Mouse (Mus musculus): ENCODE results near the gene Babam1.
"Not testable (repeated sequence)": the region's sequence is repeated elsewhere in the genome, so short reads cannot be mapped to it uniquely, and the experiment has no call there.

The Babam1 gene

DNA sequence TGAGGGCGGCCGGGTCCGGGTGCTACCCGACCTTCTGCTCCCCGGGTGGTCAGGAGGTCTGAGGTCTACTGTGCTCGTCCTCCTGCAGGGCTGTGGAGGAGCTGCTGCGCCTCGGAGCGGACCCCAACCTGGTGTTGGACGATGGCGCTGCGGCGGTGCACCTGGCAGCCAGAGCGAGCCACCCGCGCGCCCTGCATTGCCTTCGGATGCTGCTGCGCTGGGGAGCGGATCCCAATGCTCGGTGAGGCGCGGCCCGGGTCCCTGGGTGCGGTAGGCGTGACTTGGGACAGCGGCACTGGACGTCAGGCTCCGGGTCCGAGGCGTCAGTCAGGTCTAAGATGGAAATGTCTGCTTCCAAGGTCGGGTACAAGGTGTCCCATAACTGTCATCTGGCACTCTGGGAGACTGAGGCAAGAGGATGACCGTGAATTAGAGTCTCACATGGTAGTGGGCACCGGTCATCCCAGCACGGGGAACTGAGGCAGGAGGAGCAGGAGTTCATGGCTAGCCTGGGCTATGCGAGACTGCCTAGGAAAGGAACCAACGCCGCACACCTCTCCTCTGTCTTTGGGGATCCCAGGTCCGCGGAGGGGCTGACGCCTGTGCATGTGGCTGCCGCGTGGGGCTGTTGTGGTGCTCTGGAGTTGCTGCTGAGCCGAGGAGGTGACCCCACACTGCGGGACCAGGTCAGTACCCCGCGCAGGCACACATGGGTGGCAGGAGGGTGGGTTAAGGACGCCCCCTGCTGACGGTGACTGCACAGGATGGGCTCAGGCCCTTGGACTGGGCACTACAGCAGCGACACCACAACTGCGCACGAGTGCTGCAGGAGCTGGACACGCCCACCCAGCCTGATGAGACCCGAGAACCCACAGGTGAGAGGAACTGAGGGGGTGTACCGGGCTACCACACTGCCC is 9.7 kb downstream of the Babam1 start:
- DNase-seq (ENCODE audit: low read depth, low spot score) = peak; percentile 38

DNA sequence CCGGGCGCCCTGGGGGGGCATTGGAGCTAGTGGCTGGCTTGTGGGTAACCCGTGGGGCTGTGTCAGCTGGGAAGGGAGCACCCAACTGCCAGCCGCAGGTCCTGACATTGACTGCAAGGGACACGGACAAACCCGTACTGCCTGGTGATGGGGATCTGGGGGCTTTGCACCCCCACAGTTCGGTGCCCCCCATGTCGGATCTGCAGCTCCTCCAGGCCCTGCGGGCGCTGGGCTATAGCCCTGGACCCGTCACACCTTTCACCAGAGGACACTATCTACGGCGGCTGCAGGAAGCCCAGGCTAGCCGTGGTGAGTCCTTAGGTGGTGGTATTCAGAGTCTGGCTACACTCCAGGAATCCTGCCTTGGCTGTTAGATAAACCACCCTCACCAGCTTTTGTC is 10.8 kb downstream of the Babam1 start:
- DNase-seq (ENCODE audit: low read depth, low spot score) = no peak

DNA sequence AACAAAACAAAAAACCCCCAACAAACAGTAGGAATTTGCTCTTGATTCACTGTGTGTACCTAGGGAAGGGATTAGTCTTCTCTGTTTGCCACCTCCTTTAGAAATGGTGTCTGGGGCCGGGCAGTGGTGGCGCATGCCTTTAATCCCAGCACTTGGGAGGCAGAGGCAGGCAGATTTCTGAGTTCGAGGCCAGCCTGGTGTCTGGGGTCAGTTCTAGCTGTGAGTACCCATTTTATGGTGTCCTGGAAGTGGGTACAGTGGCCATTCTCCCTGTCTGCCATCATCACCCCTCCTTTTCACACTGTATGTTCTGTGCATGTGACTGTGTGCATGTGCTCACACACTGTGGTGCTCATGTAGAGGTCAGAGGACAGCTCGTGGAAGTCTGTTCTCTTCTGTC is 11.6 kb downstream of the Babam1 start:
- no peak for DNase-seq (ENCODE audit: low read depth, low spot score)

DNA sequence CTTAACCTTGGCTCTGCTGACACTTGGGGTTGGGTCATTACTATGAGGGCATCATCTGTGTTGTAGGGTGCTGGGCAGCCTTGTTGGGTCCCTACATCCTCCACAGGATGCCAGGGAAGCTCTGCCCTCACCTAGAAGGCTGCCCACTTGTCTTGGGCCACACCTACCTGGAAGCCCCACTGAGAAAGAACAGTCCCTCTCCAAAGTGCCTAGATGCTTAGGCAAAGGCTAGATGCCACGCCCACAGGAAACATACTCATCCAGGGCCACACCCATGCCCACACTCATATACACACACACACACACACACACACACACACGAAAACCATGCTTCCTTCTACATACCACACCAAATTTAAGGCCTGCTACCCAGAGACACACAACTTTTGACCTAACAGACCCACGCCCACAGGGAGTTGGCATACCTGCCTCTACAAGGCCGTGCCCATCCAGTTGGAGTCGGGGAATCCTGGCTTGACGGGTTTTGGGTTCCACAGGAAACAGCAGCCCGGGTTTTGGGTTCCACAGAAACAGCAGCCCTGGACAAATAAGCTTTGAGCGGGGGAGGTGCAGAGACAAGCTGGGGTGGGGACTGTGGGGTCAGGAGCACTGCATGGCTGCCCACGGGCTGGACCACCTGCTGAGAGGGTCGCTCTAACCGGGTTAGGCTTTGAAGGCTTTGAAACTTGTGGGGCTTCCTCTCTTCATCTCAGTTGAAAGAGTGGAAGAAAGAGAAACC is 15.0 kb downstream of the Babam1 start:
- no peak for DNase-seq (ENCODE audit: low read depth, low spot score)

DNA sequence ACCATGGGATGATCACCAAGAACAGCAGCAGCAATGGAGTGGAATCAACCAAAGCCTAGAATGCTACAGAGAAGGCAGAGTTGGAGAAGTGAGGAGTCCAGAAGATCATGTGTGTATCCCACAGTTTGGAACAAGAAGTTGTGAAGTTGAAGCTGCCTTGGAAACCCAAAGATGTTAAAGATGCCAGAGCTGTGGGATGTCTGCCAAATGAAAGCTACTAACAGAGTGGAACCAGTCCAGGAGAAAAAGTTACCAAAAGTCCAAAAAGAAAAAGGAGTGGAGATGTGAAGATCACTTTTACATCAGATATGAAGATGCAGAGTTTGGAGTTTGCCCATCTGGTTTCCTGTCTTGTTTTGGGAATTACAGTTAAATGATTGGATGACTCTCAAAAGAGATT is 25.5 kb downstream of the Babam1 start:
- no peak for DNase-seq (ENCODE audit: low read depth, low spot score)

DNA sequence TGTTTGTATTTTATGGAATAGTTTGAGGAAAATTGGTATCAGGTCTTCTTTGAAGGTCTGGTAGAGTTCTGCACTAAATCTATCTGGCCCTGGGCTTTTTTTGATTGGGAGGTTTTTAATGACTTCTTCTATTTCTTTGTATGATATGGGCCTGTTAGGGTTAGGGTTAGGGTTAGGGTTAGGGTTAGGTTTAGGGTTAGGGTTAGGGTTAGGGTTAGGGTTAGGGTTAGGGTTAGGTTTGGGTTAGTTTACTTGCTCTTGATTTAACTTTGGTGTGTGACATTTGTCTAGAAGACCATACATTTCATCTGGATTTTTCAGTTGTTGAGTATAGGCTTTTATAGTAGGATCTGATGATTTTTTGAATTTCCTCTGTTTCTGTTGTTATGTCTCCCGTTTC is 36.3 kb downstream of the Babam1 start:
- DNase-seq (ENCODE audit: low read depth, low spot score) = not testable (repeated sequence)

DNA sequence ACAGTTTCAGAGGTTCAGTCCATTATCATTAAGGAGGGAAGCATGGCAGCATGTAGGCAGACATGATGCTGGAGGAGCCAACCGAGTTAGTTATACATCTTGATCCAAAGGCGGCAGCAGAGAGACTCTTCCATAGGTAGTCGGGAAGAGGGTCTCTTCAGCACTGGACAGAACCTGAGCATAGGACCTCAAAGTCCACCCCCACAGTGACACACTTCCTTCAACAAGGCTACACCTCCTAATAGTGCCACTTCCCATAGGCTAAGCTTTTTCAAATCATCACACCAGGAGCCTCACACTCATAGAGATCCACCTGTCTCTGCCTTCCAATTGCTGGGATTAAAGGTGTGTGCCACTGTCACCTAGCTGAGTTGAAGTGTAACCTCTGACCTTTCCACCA is 40.4 kb downstream of the Babam1 start:
- no peak for DNase-seq (ENCODE audit: low read depth, low spot score)

DNA sequence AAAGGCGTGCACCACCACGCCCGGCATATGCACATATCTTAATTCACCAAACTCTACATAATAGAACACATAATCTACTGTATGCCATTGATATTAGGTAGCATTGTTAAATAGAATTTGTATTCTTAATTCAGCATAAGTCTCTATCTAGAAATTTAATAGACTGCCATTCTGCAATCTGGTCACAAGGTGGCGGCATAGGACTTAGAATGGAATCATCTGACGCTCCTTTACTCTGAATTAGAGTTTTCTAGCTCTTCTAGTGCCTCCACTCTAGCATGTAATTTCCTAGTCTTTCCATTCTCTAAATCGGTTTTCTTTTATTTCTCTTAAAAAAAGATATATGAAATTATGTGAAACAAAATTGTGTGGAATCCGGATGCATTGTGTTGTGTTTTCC is 44.7 kb downstream of the Babam1 start:
- peak; percentile 66 for DNase-seq (ENCODE audit: low read depth, low spot score)

DNA sequence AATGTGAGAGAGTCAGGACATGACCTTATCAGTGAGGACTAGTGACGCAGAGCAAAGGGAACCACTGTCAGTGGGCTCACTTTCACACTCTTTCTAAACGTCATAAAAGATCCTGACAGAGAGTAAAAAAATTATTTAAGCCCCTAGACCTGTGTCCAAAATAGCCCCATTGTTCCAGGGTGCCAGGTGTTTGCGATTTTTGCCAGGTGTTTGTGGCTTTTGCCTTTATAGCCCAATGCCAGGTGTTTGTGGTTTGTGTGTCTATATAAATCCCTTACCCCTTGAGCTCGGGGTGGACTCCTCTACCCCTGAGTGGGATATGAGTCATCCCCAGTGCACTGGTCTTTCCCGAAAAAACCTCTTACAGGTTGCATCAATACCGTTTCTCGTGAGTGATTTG is 48.4 kb downstream of the Babam1 start:
- DNase-seq (ENCODE audit: low read depth, low spot score) = no peak

DNA sequence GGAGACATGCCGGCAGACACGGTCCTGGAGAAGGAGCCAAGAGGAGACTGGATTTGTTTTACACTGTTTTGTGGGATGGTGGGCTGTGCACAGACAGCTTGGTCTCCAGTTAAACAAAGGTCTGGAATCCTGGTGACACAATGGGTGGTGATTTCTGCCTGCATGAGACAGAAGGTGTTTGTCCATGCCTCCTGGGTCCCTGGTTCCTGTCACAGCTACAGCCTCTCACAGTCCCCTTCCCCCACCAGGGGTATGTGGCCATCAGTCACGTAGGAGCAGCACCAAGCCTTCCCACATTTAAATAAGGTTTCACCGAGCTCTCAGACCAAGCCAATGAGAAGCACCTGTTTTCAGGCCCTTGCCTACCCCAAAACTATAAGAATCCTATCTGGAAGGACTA is 54.7 kb downstream of the Babam1 start:
- no peak for DNase-seq (ENCODE audit: low read depth, low spot score)

DNA sequence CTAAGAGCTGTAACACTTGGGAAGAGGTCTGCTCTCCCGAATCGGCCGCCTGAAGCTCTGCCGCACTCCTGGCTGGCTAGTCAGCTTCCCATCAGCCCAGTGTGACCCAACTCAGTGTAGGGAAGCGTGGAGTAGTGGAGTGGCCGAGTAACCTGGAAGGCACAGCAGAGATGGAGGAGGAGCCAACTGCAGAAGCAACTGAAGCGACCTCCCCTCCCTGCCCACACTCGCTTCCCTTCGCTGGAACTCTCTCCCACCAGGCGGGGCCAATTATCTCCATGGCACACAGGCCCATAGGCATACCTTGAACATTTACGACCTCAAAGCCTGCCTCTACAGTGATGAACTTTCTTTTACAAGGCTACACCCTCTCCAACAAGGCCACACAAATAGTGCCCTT is 55.1 kb downstream of the Babam1 start:
- no peak for DNase-seq (ENCODE audit: low read depth, low spot score)

DNA sequence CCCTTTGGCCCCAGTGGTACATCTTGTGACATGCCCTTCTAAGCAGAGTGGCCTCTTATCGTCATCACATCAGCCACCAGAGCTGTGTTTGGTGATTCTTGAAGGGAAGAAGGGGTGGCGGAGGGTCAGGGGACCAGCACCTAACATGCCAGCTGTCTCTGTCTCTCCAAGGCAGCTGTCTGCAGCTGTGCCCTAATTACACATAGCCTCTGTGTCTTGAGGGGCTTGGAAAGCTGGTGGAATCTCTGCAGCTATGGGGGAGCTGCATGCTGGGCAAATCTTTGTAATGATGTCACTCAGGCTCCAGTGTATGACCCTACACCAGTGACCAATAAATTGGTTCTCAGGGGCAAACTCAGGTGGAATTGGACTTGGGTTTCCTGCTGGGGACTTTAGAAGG is 56.0 kb downstream of the Babam1 start:
- DNase-seq (ENCODE audit: low read depth, low spot score) = no peak
